Comparison of ENCODE assay signal across 21 mouse cellular contexts in genomic region chr11:114666786-114667185, GRCm38 (mm10). TPM values are rescaled to one million over a fixed set of nuclear protein-coding genes. Genes with fewer than 3 reads are reported as not detected.
DNase-seq lines count a peak whose midpoint lies in the region; ATAC-seq and TF ChIP-seq lines count a peak whose summit lies in the region.
"Had no signal": no experiment of that assay in that cellular context is flagged by ENCODE, and none has a peak within 500 bp of the region (broad histone marks: within the 10 kb centered on the region; RNA-seq: fewer than 3 reads in every experiment).

No protein-coding gene starts in this region.

- peaks cover 25% of the 10 kb centered on the region for H3K4me1 ChIP-seq in hindbrain, embryonic 15.5 days (replicated peaks)
- peaks cover 10% of the 10 kb centered on the region; the same call in 1 of the 2 replicates for H3K4me1 ChIP-seq in hindbrain, postnatal 0 days (ENCODE audit: insufficient read depth, low read length)

- no peak for ATAC-seq in hindbrain, embryonic 15.5 days (ENCODE audit: low FRiP score, low read depth)
- no peak for ATAC-seq in hindbrain, postnatal 0 days
- ATAC-seq: forebrain, embryonic 16.5 days; intestine, embryonic 16.5 days had no signal

- H3K9ac ChIP-seq in hindbrain, embryonic 15.5 days: 0 out of 2 replicates have a peak overlapping the region, but pooled peaks have one; percentile 14
- no peak overlapping the region for H3K9ac ChIP-seq in hindbrain, postnatal 0 days (replicated peaks; ENCODE audit: low read length)
- H3K9ac ChIP-seq: embryonic facial prominence, embryonic 15.5 days; heart, embryonic 15.5 days; hindbrain, embryonic 13.5 days had no signal

- H3K27ac ChIP-seq in hindbrain, embryonic 15.5 days (replicated peaks): no peak overlapping the region
- H3K27ac ChIP-seq in hindbrain, postnatal 0 days: no peak overlapping the region
- H3K27ac ChIP-seq: embryonic facial prominence, embryonic 15.5 days; heart, adult 2 months; heart, embryonic 15.5 days; hindbrain, embryonic 13.5 days had no signal

- no peak overlapping the region for H3K4me3 ChIP-seq in hindbrain, embryonic 15.5 days
- H3K4me3 ChIP-seq in hindbrain, postnatal 0 days (ENCODE audit: low read length): no peak overlapping the region
- H3K4me3 ChIP-seq: embryonic facial prominence, embryonic 15.5 days; erythroblast, embryonic 14.5 days; heart, adult 2 months; heart, embryonic 15.5 days; hindbrain, embryonic 13.5 days had no signal

- peak; percentile 50 for DNase-seq in cerebellum, adult 9-10 months
- no peak for DNase-seq in cerebellum, postnatal 25 days
- DNase-seq in hindbrain, postnatal 0 days (ENCODE audit: low spot score): no peak
- DNase-seq in thymus, postnatal 4 days: peak; percentile 25
- no peak for DNase-seq in thymus, adult 18-20 months
- DNase-seq in urinary bladder, postnatal 4 days (ENCODE audit: low spot score in 2 of 2): no peak
- DNase-seq: adrenal gland, postnatal 10 days; cerebellum, adult 18-20 months; cerebellum, postnatal 36 days; gastrocnemius, postnatal 14 days; heart, adult 2 months; heart, postnatal 14 days had no signal

- peaks cover 11% of the 10 kb centered on the region; the same call in 1 of the 2 replicates for H3K36me3 ChIP-seq in hindbrain, embryonic 15.5 days
- peaks cover 15% of the 10 kb centered on the region for H3K36me3 ChIP-seq in hindbrain, postnatal 0 days (ENCODE audit: insufficient read depth, low read length)

- no peak overlapping the region for H3K4me2 ChIP-seq in hindbrain, embryonic 15.5 days
- H3K4me2 ChIP-seq in hindbrain, postnatal 0 days (ENCODE audit: low read depth, low read length): no peak overlapping the region
- H3K4me2 ChIP-seq: embryonic facial prominence, embryonic 15.5 days; heart, embryonic 11.5 days; heart, embryonic 15.5 days; hindbrain, embryonic 13.5 days had no signal

- 13% methylated on average over 8 of the region's 13 CpGs for WGBS in hindbrain, embryonic 15.5 days
- 11% methylated on average over 13 of the region's 13 CpGs for WGBS in hindbrain, postnatal 0 days

- no peak for TF ChIP-seq CTCF in hindbrain, postnatal 0 days (IDR thresholded peaks at IDR 0.05; ENCODE audit: low read depth)

- H3K27me3 ChIP-seq in hindbrain, embryonic 15.5 days: no peaks in the 10 kb centered on the region
- H3K27me3 ChIP-seq in hindbrain, postnatal 0 days (ENCODE audit: insufficient read depth, low read length): no peaks in the 10 kb centered on the region
- H3K27me3 ChIP-seq: embryonic facial prominence, embryonic 15.5 days had no signal

- no peaks in the 10 kb centered on the region for H3K9me3 ChIP-seq in hindbrain, embryonic 15.5 days
- no peaks in the 10 kb centered on the region for H3K9me3 ChIP-seq in hindbrain, postnatal 0 days (ENCODE audit: low read length)
- H3K9me3 ChIP-seq: embryonic facial prominence, embryonic 15.5 days; G1E; heart, embryonic 15.5 days; hindbrain, embryonic 13.5 days had no signal

RNA-seq across cellular contexts. Expression of gene Rpl38, which starts 1.5 kb away (rescaled TPM):
- 747 and 837 TPM in 2 replicates for polyA plus RNA-seq in hindbrain, embryonic 15.5 days (2015; fragmentation: Nextera tagmentation; extraction: Ambion mirVana)
- 577 and 578 TPM in 2 replicates for total RNA-seq in hindbrain, postnatal 0 days (2014; rRNA removed)
- 954 and 958 TPM in 2 replicates for polyA plus RNA-seq in hindbrain, postnatal 0 days (2015; fragmentation: Nextera tagmentation; extraction: Ambion mirVana)

RNA-seq across cellular contexts. Expression of gene Ttyh2, which starts 8.4 kb away (rescaled TPM):
- 31.6 and 35.1 TPM in 2 replicates for polyA plus RNA-seq in hindbrain, embryonic 15.5 days (2015; fragmentation: Nextera tagmentation; extraction: Ambion mirVana)
- total RNA-seq in hindbrain, postnatal 0 days (2014; rRNA removed): 75.8 and 80.4 TPM in 2 replicates
- 38.6 and 40.3 TPM in 2 replicates for polyA plus RNA-seq in hindbrain, postnatal 0 days (2015; fragmentation: Nextera tagmentation; extraction: Ambion mirVana)

Comparison
In these comparisons a context has a peak if more than half of its experiments do, and no peak if none do; other contexts are left out.
1. DNase-seq: peak in cerebellum, adult 9-10 months (single experiment) and thymus, postnatal 4 days (single experiment); none in cerebellum, postnatal 25 days (0 of 2), hindbrain, postnatal 0 days (single experiment), thymus, adult 18-20 months (0 of 2) and urinary bladder, postnatal 4 days (0 of 2).